Mouse (Mus musculus): Measurements from ENCODE around the gene Krtap16-1.

DNA sequence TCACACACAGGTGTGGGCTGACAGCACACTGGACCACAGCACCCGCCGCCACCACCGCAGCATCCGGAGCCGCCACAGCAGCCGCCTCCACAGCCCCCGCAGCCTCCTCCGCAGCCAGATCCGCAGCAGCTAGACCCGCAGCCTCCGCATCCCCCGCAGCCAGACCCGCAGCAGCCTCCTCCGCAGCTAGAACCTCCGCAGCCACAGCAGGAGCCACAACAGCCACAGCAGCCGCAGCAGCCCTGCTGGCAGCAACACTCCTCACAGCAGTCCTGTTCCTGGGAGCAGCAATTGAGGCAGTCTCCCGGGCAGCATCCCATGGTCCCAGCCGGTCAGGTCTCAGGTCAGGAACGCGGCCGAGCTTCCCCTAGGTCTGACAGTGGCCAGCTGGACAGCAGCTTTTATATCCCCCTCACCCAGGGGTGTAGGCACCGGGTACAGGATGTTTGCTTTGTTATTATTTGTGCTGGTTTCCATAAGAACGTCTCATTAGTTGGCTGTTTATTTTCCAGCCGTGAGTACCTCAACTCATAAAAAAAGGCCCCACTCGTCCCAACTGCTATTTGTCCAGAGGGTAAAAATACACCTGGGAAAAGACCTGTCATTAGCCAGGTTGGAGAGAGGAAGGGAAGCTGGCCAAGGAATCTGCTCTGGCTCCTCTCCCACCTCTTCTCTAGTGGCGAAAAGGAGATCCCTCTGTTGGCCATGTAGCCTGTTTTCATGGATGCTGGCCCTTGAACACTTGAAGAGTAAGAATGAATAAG, 7.4 kb upstream of the Krtap16-1 start, which contains the start of gene Krtap17-1:
- TF ChIP-seq CTCF (IDR thresholded peaks at IDR 0.05; ENCODE audit: control insufficient read depth, insufficient read depth, insufficient read length) (no peak), CEBPB (IDR thresholded peaks at IDR 0.05; ENCODE audit: low read depth) (no peak), USF1 (IDR thresholded peaks at IDR 0.05; ENCODE audit: low read depth) (no peak)

Measured in C2C12 (cell line).